Mouse (Mus musculus) stomach, postnatal 0 days (tissue): ENCODE data around the gene Tob2. TPM values are rescaled to one million over a fixed set of nuclear protein-coding genes. Genes with fewer than 3 reads are reported as not detected.

Experiments
- ATAC-seq: fragments of 200-750 bp; cut with Nextera tagmentation; 2 replicates; pipeline ENCODE4 v1.8.0; 2017; ENCODE audit not compliant: low FRiP score, low TSS enrichment
- DNase-seq: peaks from one replicate; pipeline ENCODE4 v3.0.0-alpha.2; 2016; ENCODE audit warnings: low spot score
- H3K27ac ChIP-seq: fragments of 300-500 bp; sonication (generic); replicated peaks from 2 replicates; pipeline ENCODE4 v1.5.1; 2014; ENCODE audit warnings: mild to moderate bottlenecking, control low read depth
- H3K27me3 ChIP-seq: fragments of 300-500 bp; sonication (generic); 2 replicates; pipeline ENCODE4 v1.6.1; 2014; ENCODE audit warnings: low read length; ENCODE audit not compliant: control insufficient read depth, insufficient read depth
- H3K36me3 ChIP-seq: fragments of 300-500 bp; sonication (generic); 2 replicates; pipeline ENCODE4 v1.6.1; 2014; ENCODE audit warnings: low read length, mixed read lengths; ENCODE audit not compliant: control insufficient read depth, insufficient read depth
- H3K4me1 ChIP-seq: fragments of 300-500 bp; sonication (generic); replicated peaks from 2 replicates; pipeline ENCODE4 v1.6.1; 2014; ENCODE audit warnings: antibody characterized with exemption; ENCODE audit not compliant: control insufficient read depth, insufficient read depth
- H3K4me2 ChIP-seq: fragments of 300-500 bp; sonication (generic); replicated peaks from 2 replicates; pipeline ENCODE4 v1.6.1; 2014; ENCODE audit warnings: low read depth, mild to moderate bottlenecking, control low read depth, moderate library complexity
- H3K4me3 ChIP-seq: fragments of 300-500 bp; sonication (generic); 2 replicates; pipeline ENCODE4 v1.5.1; 2014; ENCODE audit warnings: low read depth, low read length, control low read depth
- H3K9ac ChIP-seq: fragments of 300-500 bp; sonication (generic); 2 replicates; pipeline ENCODE4 v1.6.1; 2014; ENCODE audit warnings: mild to moderate bottlenecking, low read length, control low read depth, mixed read lengths
- H3K9me3 ChIP-seq: fragments of 300-500 bp; sonication (generic); 2 replicates; pipeline ENCODE4 v1.6.1; 2016; ENCODE audit warnings: low read length; ENCODE audit not compliant: control insufficient read depth
- CTCF ChIP-seq: IDR thresholded peaks from 2 replicates; pipeline ENCODE4 v1.5.1; 2016; ENCODE audit warnings: antibody characterized with exemption, low read depth, mild to moderate bottlenecking, moderate library complexity
- EP300 ChIP-seq: optimal IDR thresholded peaks from 2 replicates; pipeline ENCODE3; 2016; ENCODE audit warnings: antibody characterized with exemption
- WGBS: fragments of 180-500 bp; shearing (Covaris S2); extraction: QIAGEN DNeasy Blood & Tissue Kit; methylation state at CpG from one replicate; pipeline ENCODE4 v1.1.7; 2014; 5-methylcytosine and 5-hydroxymethylcytosine counted together
- polyA plus RNA-seq: library from polyadenylated mRNA; unstranded; fragments of >200 nt; fragmentation: Nextera tagmentation; extraction: Ambion mirVana; gene quantifications from 2 replicates; pipeline ENCODE4 v1.2.1, GENCODE M21; 2015

Gene Tob2
- polyA plus RNA-seq, 1 experiment from 2014 or later = 20.5 TPM

GRCm38 (mm10) chr15:81822631-81823030 is 36.0 kb downstream of the Tob2 start:
- H3K27ac ChIP-seq = no peak overlapping the region
- H3K4me3 ChIP-seq = no peak overlapping the region
- H3K36me3 ChIP-seq = peaks cover 32% of the 10 kb centered on the region
- DNase-seq (no peak), ATAC-seq (no peak)
- WGBS = 58% methylated on average over 3 of the region's 3 CpGs
- H3K9ac ChIP-seq = no peak overlapping the region
- H3K4me2 ChIP-seq = no peak overlapping the region
- TF ChIP-seq EP300 (no peak), CTCF (no peak)
- no peaks in the 10 kb centered on the region for H3K27me3 ChIP-seq
- H3K9me3 ChIP-seq = no peaks in the 10 kb centered on the region
- no peaks in the 10 kb centered on the region for H3K4me1 ChIP-seq

DNA sequence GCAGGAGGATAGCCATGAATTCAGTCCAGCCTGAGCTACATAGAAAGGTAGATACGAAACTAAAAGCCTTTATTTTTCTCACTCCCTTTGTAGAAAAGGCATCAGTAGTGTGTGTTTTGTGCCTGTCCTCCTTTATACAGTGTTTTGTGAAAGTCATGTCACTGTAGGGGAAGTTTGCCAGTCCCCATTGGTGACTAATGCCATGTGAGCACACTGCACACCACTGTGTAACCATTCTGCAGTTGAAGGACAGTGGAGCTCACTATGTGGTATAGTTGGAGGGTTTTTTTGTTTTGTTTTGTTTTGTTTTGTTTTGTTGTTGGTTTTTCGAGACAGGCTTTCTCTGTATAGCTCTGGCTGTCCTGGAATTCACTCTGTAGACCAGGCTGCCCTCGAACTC is 40.2 kb downstream of the Tob2 start:
- H3K9ac ChIP-seq = no peak overlapping the region

GRCm38 (mm10) chr15:81814716-81815370 is 43.8 kb downstream of the Tob2 start:
- H3K9me3 ChIP-seq = no peaks in the 10 kb centered on the region
- DNase-seq (no peak), ATAC-seq (no peak)
- peaks cover 2% of the 10 kb centered on the region; the same call in 1 of the 2 replicates for H3K4me1 ChIP-seq
- peaks cover 17% of the 10 kb centered on the region for H3K36me3 ChIP-seq
- H3K27me3 ChIP-seq = no peaks in the 10 kb centered on the region
- no peak overlapping the region for H3K9ac ChIP-seq
- H3K4me3 ChIP-seq = no peak overlapping the region
- no peak overlapping the region for H3K27ac ChIP-seq
- TF ChIP-seq EP300 (no peak), CTCF (no peak)
- WGBS = 85% methylated on average over 12 of the region's 12 CpGs
- H3K4me2 ChIP-seq = no peak overlapping the region

More for the DNA sequence above, 40.2 kb downstream of the Tob2 start:
- ATAC-seq = no peak
- Histone ChIP-seq H3K27ac (no peak overlapping the region), H3K4me3 (no peak overlapping the region), H3K4me1 (no peaks in the 10 kb centered on the region), H3K27me3 (no peaks in the 10 kb centered on the region), H3K4me2 (no peak overlapping the region), H3K9me3 (no peaks in the 10 kb centered on the region), H3K36me3 (peaks cover 30% of the 10 kb centered on the region)
- no peak for TF ChIP-seq EP300
- TF ChIP-seq CTCF = no peak
- DNase-seq = no peak
- WGBS = 87% methylated on average over 3 of the region's 3 CpGs

GRCm38 (mm10) chr15:81813986-81814705 is 44.5 kb downstream of the Tob2 start:
- DNase-seq = no peak
- 76% methylated on average over 5 of the region's 5 CpGs for WGBS
- Histone ChIP-seq H3K4me1 (peaks cover 2% of the 10 kb centered on the region; the same call in 1 of the 2 replicates), H3K36me3 (peaks cover 17% of the 10 kb centered on the region), H3K27me3 (no peaks in the 10 kb centered on the region), H3K9me3 (no peaks in the 10 kb centered on the region), H3K4me2 (no peak overlapping the region), H3K9ac (no peak overlapping the region), H3K27ac (no peak overlapping the region), H3K4me3 (no peak overlapping the region)
- ATAC-seq = no peak
- TF ChIP-seq EP300 = no peak
- TF ChIP-seq CTCF = no peak

GRCm38 (mm10) chr15:81812696-81813631 is 45.6 kb downstream of the Tob2 start:
- ATAC-seq (no peak), DNase-seq (no peak)
- TF ChIP-seq CTCF = no peak
- TF ChIP-seq EP300 = no peak
- Histone ChIP-seq H3K4me2 (0 out of 2 replicates have a peak overlapping the region, but pooled peaks have one; percentile 92), H3K36me3 (peaks cover 17% of the 10 kb centered on the region), H3K4me3 (peak overlapping the region; percentile 75), H3K9me3 (no peaks in the 10 kb centered on the region), H3K27ac (no peak overlapping the region), H3K4me1 (peaks cover 4% of the 10 kb centered on the region; the same call in 1 of the 2 replicates), H3K27me3 (no peaks in the 10 kb centered on the region), H3K9ac (no peak overlapping the region; the same call in 1 of the 2 replicates)
- 59% methylated on average over 7 of the region's 7 CpGs for WGBS
